ENCODE assay signal across 28 mouse cellular contexts in genomic region chr11:3521339-3522224, GRCm38 (mm10). TPM values are rescaled to one million over a fixed set of nuclear protein-coding genes. Genes with fewer than 3 reads are reported as not detected.
DNase-seq lines count a peak whose midpoint lies in the region.
"Had no signal": no experiment of that assay in that cellular context is flagged by ENCODE, and none has a peak within 500 bp of the region (broad histone marks: within the 10 kb centered on the region; RNA-seq: fewer than 3 reads in every experiment).

No protein-coding gene starts in this region.

- 86% methylated on average over 23 of the region's 23 CpGs for WGBS in heart, embryonic 10.5 days
- 89% methylated on average over 23 of the region's 23 CpGs for WGBS in limb, embryonic 10.5 days

- peaks cover 68% of the 10 kb centered on the region for H3K36me3 ChIP-seq in heart, embryonic 10.5 days
- H3K36me3 ChIP-seq in limb, embryonic 10.5 days = peaks cover 74% of the 10 kb centered on the region
- H3K36me3 ChIP-seq: G1E; hindbrain, embryonic 15.5 days had no signal

- intact Hi-C loops in heart, postnatal 36 days (cut with DNase I) = no loop called here

- H3K27me3 ChIP-seq in heart, embryonic 10.5 days (ENCODE audit: insufficient read depth, poor library complexity, severe bottlenecking) = peaks cover 6% of the 10 kb centered on the region
- H3K27me3 ChIP-seq in limb, embryonic 10.5 days (ENCODE audit: low read depth, poor library complexity, severe bottlenecking) = peaks cover 24% of the 10 kb centered on the region
- H3K27me3 ChIP-seq: CH12.LX; kidney, embryonic 15.5 days; lung, embryonic 15.5 days; Patski had no signal

- H3K27ac ChIP-seq in heart, embryonic 10.5 days = no peak overlapping the region
- no peak overlapping the region for H3K27ac ChIP-seq in limb, embryonic 10.5 days
- H3K27ac ChIP-seq: hindbrain, embryonic 15.5 days; kidney, embryonic 15.5 days; limb, embryonic 13.5 days; lung, embryonic 15.5 days; midbrain, embryonic 10.5 days; neural tube, embryonic 13.5 days had no signal

- H3K9me3 ChIP-seq in heart, embryonic 10.5 days = no peaks in the 10 kb centered on the region
- no peaks in the 10 kb centered on the region for H3K9me3 ChIP-seq in limb, embryonic 10.5 days (replicated peaks)
- H3K9me3 ChIP-seq: G1E; hindbrain, embryonic 15.5 days; kidney, embryonic 15.5 days; limb, embryonic 13.5 days; lung, embryonic 15.5 days; midbrain, embryonic 10.5 days; neural tube, embryonic 13.5 days had no signal

- peaks cover 38% of the 10 kb centered on the region for H3K4me1 ChIP-seq in heart, embryonic 10.5 days
- peaks cover 14% of the 10 kb centered on the region for H3K4me1 ChIP-seq in limb, embryonic 10.5 days

- no peak overlapping the region for H3K4me3 ChIP-seq in heart, embryonic 10.5 days
- no peak overlapping the region for H3K4me3 ChIP-seq in limb, embryonic 10.5 days
- H3K4me3 ChIP-seq: erythroblast, embryonic 14.5 days; hindbrain, embryonic 15.5 days; kidney, embryonic 15.5 days; limb, embryonic 13.5 days; lung, embryonic 15.5 days; midbrain, embryonic 10.5 days; neural tube, embryonic 13.5 days had no signal

- DNase-seq in adrenal gland, postnatal 14 days = peak; percentile 44
- no peak for DNase-seq in adrenal gland, adult 18-20 months (ENCODE audit: low spot score in 2 of 2)
- DNase-seq in heart, postnatal 36 days = peak; percentile 3 to 8
- no peak for DNase-seq in heart, embryonic 10.5 days (ENCODE audit: low spot score)
- peak; percentile 68 for DNase-seq in cerebellum, adult 9-10 months
- DNase-seq in limb, embryonic 10.5 days (ENCODE audit: low spot score) = no peak
- DNase-seq in layer of hippocampus, adult 9-11 months = no peak
- DNase-seq in layer of hippocampus, adult 11-12 months (ENCODE audit: low spot score) = no peak
- DNase-seq: adrenal gland, postnatal 25 days; heart, postnatal 4 days; kidney, adult 11 months; kidney, postnatal 36 days; right cerebral cortex, postnatal 4 days; thymus, adult 18-20 months; thymus, postnatal 36 days had no signal

RNA-seq across cellular contexts. Expression of gene Selenom, which starts 7.1 kb away (rescaled TPM):
- 33.6 and 33.8 TPM in 2 replicates for total RNA-seq in adrenal gland, postnatal 14 days (2021)
- total RNA-seq in adrenal gland, adult 18-20 months (2021) = 10 to 100 TPM; 40.1 to 43.7 TPM
- total RNA-seq in heart, postnatal 36 days (2021) = 10 to 100 TPM; 37.6 to 43.8 TPM
- 66.3 and 87.5 TPM in 2 replicates for polyA plus RNA-seq in heart, embryonic 10.5 days (2016; fragmentation: Nextera tagmentation; extraction: Ambion mirVana)
- 24.4 and 35.0 TPM in 2 replicates for polyA plus RNA-seq in limb, embryonic 10.5 days (2016; fragmentation: Nextera tagmentation; extraction: Ambion mirVana)
- total RNA-seq: G1E had no signal
- polyA plus RNA-seq: G1E had no signal

RNA-seq across cellular contexts. Expression of gene Inpp5j, which starts 17.0 kb away (rescaled TPM):
- 0.75 and 0.82 TPM in 2 replicates for total RNA-seq in adrenal gland, postnatal 14 days (2021)
- under 1 TPM; 0.60 to 0.90 TPM for total RNA-seq in adrenal gland, adult 18-20 months (2021)
- total RNA-seq in heart, postnatal 36 days (2021) = 10 to 100 TPM; 15.7 to 25.8 TPM
- 2.8 and 9.7 TPM in 2 replicates for polyA plus RNA-seq in heart, embryonic 10.5 days (2016; fragmentation: Nextera tagmentation; extraction: Ambion mirVana)
- 0.06 and 0.09 TPM in 2 replicates for polyA plus RNA-seq in limb, embryonic 10.5 days (2016; fragmentation: Nextera tagmentation; extraction: Ambion mirVana)
- total RNA-seq: CH12.LX had no signal
- polyA plus RNA-seq: erythroblast, embryonic 14.5 days; G1E; inflammation-experienced regulatory T-cells, adult 6 months had no signal

RNA-seq across cellular contexts. Expression of gene Smtn, which starts 18.8 kb away (rescaled TPM):
- total RNA-seq in adrenal gland, postnatal 14 days (2021) = 56.2 and 69.1 TPM in 2 replicates
- 10 to 100 TPM; 43.8 to 52.3 TPM for total RNA-seq in adrenal gland, adult 18-20 months (2021)
- 100 to 1,000 TPM; 146 to 153 TPM for total RNA-seq in heart, postnatal 36 days (2021)
- polyA plus RNA-seq in heart, embryonic 10.5 days (2016; fragmentation: Nextera tagmentation; extraction: Ambion mirVana) = 69.5 and 91.2 TPM in 2 replicates
- polyA plus RNA-seq in limb, embryonic 10.5 days (2016; fragmentation: Nextera tagmentation; extraction: Ambion mirVana) = 43.0 and 52.8 TPM in 2 replicates
- total RNA-seq: G1E had no signal
- polyA plus RNA-seq: G1E had no signal

RNA-seq across cellular contexts. Expression of gene Pla2g3, which starts 33.5 kb away (rescaled TPM):
- total RNA-seq in adrenal gland, postnatal 14 days (2021) = 0.15 and 0.19 TPM in 2 replicates
- total RNA-seq in adrenal gland, adult 18-20 months (2021) = under 1 TPM in 1 of 2 experiments, not detected in 1; 0.23 TPM
- total RNA-seq in heart, postnatal 36 days (2021) = not detected
- polyA plus RNA-seq in heart, embryonic 10.5 days (2016; fragmentation: Nextera tagmentation; extraction: Ambion mirVana) = 0.21 and 0.70 TPM in 2 replicates
- 1.2 and 1.5 TPM in 2 replicates for polyA plus RNA-seq in limb, embryonic 10.5 days (2016; fragmentation: Nextera tagmentation; extraction: Ambion mirVana)
- total RNA-seq: CH12.LX; gastrocnemius, adult 8-10 months; megakaryocyte progenitor cell, adult 5-6 weeks had no signal
- polyA plus RNA-seq: erythroblast, embryonic 14.5 days; G1E had no signal

Comparison
In these comparisons a context has a peak if more than half of its experiments do, and no peak if none do; other contexts are left out.
1. DNase-seq: peak in adrenal gland, postnatal 14 days (single experiment), heart, postnatal 36 days (2 of 2) and cerebellum, adult 9-10 months (single experiment); none in adrenal gland, adult 18-20 months (0 of 2), heart, embryonic 10.5 days (single experiment), limb, embryonic 10.5 days (single experiment), layer of hippocampus, adult 9-11 months (single experiment) and layer of hippocampus, adult 11-12 months (single experiment).